Mouse (Mus musculus) small intestine, adult 2 months (tissue): ENCODE data around the gene Adgrl4.

Experiments used
- CTCF ChIP-seq: fragments of 200-500 bp; IDR thresholded peaks from 2 replicates; pipeline ENCODE4 v1.5.1; 2012; ENCODE audit warnings: low read depth, mild to moderate bottlenecking, control low read depth, inconsistent platforms, low read length, moderate library complexity, mixed read lengths; ENCODE audit not compliant: insufficient replicate concordance, insufficient read length; ENCODE audit errors: extremely low read depth
- POLR2A ChIP-seq: fragments of 200-500 bp; IDR thresholded peaks from 2 replicates; pipeline ENCODE4 v1.6.1; 2012; ENCODE audit warnings: low read depth, mild to moderate bottlenecking, control low read depth, inconsistent platforms, low read length, moderate library complexity

- TF ChIP-seq POLR2A (no peak), CTCF (no peak)
Measured at GRCm38 (mm10) chr3:151575292-151575691, 137.6 kb downstream of the Adgrl4 start.
